Mouse (Mus musculus): ENCODE measurements at regions not wholly inside any gene's neighbourhood (a gene's known extent, or its start where the extent isn't known, plus 50 kb on each side); places are given as distances from the start of the nearest gene placed in this dataset.

DNA sequence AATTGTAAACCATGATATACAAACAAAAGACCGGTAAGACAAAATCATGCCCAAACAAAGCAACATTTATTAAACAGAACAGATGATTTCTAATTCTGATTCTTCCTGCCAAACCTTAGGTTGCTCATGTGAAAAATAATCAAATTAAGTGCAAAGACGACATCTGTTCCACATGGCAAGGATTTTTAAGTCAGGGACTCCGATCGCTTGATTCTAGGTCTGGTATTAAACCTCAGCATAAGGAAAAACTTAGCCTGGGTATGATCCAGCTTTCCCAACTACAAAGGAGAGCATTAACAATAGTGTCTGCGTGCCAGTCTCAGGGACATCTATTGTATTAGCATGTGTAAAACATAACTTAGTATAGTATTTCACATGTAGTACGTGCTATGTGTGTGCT is 181.8 kb upstream of the Rnpc3 start:
- Histone ChIP-seq H3K4me3 (ENCODE audit: insufficient read depth, poor library complexity, severe bottlenecking) (no peak overlapping the region), H3K79me2 (ENCODE audit: control insufficient read depth, insufficient read depth) (no peaks in the 10 kb centered on the region), H3K79me3 (ENCODE audit: low read depth) (no peaks in the 10 kb centered on the region), H3ac (ENCODE audit: control insufficient read depth, insufficient read length, low read depth) (no peak overlapping the region), H3K36me3 (ENCODE audit: control insufficient read depth, insufficient read depth) (no peaks in the 10 kb centered on the region), H3K27me3 (ENCODE audit: control insufficient read depth, insufficient read depth, insufficient read length) (no peaks in the 10 kb centered on the region)
- TF ChIP-seq USF1 (IDR thresholded peaks at IDR 0.05; ENCODE audit: low read depth) (no peak), MAX (IDR thresholded peaks at IDR 0.05) (no peak), MYOG (IDR thresholded peaks at IDR 0.05; ENCODE audit: control insufficient read depth, extremely low read depth, insufficient read length) (no peak), CTCF (IDR thresholded peaks at IDR 0.05; ENCODE audit: control insufficient read depth, insufficient read depth, insufficient read length) (no peak), FOSL1 (IDR thresholded peaks at IDR 0.05; ENCODE audit: insufficient read depth, low read length, poor library complexity, severe bottlenecking) (no peak), MYOD1 (IDR thresholded peaks at IDR 0.05; ENCODE audit: control insufficient read depth, insufficient read length, low read depth) (no peak), CEBPB (IDR thresholded peaks at IDR 0.05; ENCODE audit: low read depth) (no peak)

DNA sequence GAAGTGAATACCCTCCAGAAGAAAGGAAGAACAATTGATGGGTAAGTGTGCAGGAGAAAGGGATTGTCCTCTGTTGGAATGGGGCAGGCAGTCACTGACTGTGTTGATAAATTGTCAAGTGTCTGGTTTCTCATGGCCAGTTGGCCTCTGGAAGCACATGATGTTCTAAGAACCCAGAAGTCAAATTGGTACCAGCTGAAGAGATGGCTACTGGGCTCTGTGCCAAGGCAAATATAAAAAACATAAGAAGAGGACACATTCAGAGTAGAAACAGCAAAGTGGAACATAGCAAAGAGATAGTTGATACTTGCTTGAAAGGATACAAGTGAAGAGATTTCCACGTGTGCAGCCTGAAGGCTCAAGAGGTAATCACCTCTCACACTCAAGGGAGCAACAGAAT is 170.9 kb upstream of the Col11a1 start:
- no peak overlapping the region for H3K4me3 ChIP-seq (ENCODE audit: insufficient read depth, poor library complexity, severe bottlenecking)
- H3K79me3 ChIP-seq (ENCODE audit: low read depth), result no peaks in the 10 kb centered on the region
- H3K36me3 ChIP-seq (ENCODE audit: control insufficient read depth, insufficient read depth), result no peaks in the 10 kb centered on the region
- H3ac ChIP-seq (ENCODE audit: control insufficient read depth, insufficient read length, low read depth), result no peak overlapping the region
- no peak for TF ChIP-seq MYOD1 (IDR thresholded peaks at IDR 0.05; ENCODE audit: control insufficient read depth, insufficient read length, low read depth)
- TF ChIP-seq MYOG (IDR thresholded peaks at IDR 0.05; ENCODE audit: control insufficient read depth, extremely low read depth, insufficient read length), result no peak
- no peak for TF ChIP-seq CTCF (IDR thresholded peaks at IDR 0.05; ENCODE audit: control insufficient read depth, insufficient read depth, insufficient read length)
- TF ChIP-seq CEBPB (IDR thresholded peaks at IDR 0.05; ENCODE audit: low read depth), result no peak
- TF ChIP-seq FOSL1 (IDR thresholded peaks at IDR 0.05; ENCODE audit: insufficient read depth, low read length, poor library complexity, severe bottlenecking), result no peak
- TF ChIP-seq USF1 (IDR thresholded peaks at IDR 0.05; ENCODE audit: low read depth), result no peak
- no peak for TF ChIP-seq MAX (IDR thresholded peaks at IDR 0.05)
- H3K27me3 ChIP-seq (ENCODE audit: control insufficient read depth, insufficient read depth, insufficient read length), result no peaks in the 10 kb centered on the region
- no peaks in the 10 kb centered on the region for H3K79me2 ChIP-seq (ENCODE audit: control insufficient read depth, insufficient read depth)

GRCm38 (mm10) chr3:113860005-113860404 is 170.3 kb upstream of the Col11a1 start:
- Histone ChIP-seq H3K36me3 (ENCODE audit: control insufficient read depth, insufficient read depth) (no peaks in the 10 kb centered on the region), H3K79me2 (ENCODE audit: control insufficient read depth, insufficient read depth) (no peaks in the 10 kb centered on the region), H3K27me3 (ENCODE audit: control insufficient read depth, insufficient read depth, insufficient read length) (no peaks in the 10 kb centered on the region), H3ac (ENCODE audit: control insufficient read depth, insufficient read length, low read depth) (no peak overlapping the region), H3K4me3 (ENCODE audit: insufficient read depth, poor library complexity, severe bottlenecking) (no peak overlapping the region), H3K79me3 (ENCODE audit: low read depth) (no peaks in the 10 kb centered on the region)
- TF ChIP-seq USF1 (IDR thresholded peaks at IDR 0.05; ENCODE audit: low read depth) (no peak), MAX (IDR thresholded peaks at IDR 0.05) (no peak), MYOG (IDR thresholded peaks at IDR 0.05; ENCODE audit: control insufficient read depth, extremely low read depth, insufficient read length) (no peak), MYOD1 (IDR thresholded peaks at IDR 0.05; ENCODE audit: control insufficient read depth, insufficient read length, low read depth) (no peak), FOSL1 (IDR thresholded peaks at IDR 0.05; ENCODE audit: insufficient read depth, low read length, poor library complexity, severe bottlenecking) (no peak), CEBPB (IDR thresholded peaks at IDR 0.05; ENCODE audit: low read depth) (no peak), CTCF (IDR thresholded peaks at IDR 0.05; ENCODE audit: control insufficient read depth, insufficient read depth, insufficient read length) (no peak)

- no peaks in the 10 kb centered on the region for H3K79me2 ChIP-seq (ENCODE audit: control insufficient read depth, insufficient read depth)
- H3K36me3 ChIP-seq (ENCODE audit: control insufficient read depth, insufficient read depth), result no peaks in the 10 kb centered on the region
- no peak overlapping the region for H3K4me3 ChIP-seq (ENCODE audit: insufficient read depth, poor library complexity, severe bottlenecking)
- H3ac ChIP-seq (ENCODE audit: control insufficient read depth, insufficient read length, low read depth), result no peak overlapping the region
- H3K79me3 ChIP-seq (ENCODE audit: low read depth), result no peaks in the 10 kb centered on the region
- no peaks in the 10 kb centered on the region for H3K27me3 ChIP-seq (ENCODE audit: control insufficient read depth, insufficient read depth, insufficient read length)
- TF ChIP-seq FOSL1 (IDR thresholded peaks at IDR 0.05; ENCODE audit: insufficient read depth, low read length, poor library complexity, severe bottlenecking), result no peak
- no peak for TF ChIP-seq CTCF (IDR thresholded peaks at IDR 0.05; ENCODE audit: control insufficient read depth, insufficient read depth, insufficient read length)
- TF ChIP-seq MYOG (IDR thresholded peaks at IDR 0.05; ENCODE audit: control insufficient read depth, extremely low read depth, insufficient read length), result no peak
- no peak for TF ChIP-seq MYOD1 (IDR thresholded peaks at IDR 0.05; ENCODE audit: control insufficient read depth, insufficient read length, low read depth)
- TF ChIP-seq USF1 (IDR thresholded peaks at IDR 0.05; ENCODE audit: low read depth), result no peak
- TF ChIP-seq MAX (IDR thresholded peaks at IDR 0.05), result no peak
- no peak for TF ChIP-seq CEBPB (IDR thresholded peaks at IDR 0.05; ENCODE audit: low read depth)
Observed at GRCm38 (mm10) chr3:113860426-113860825, 169.9 kb upstream of the Col11a1 start.

GRCm38 (mm10) chr3:113873226-113873625 is 157.1 kb upstream of the Col11a1 start:
- Histone ChIP-seq H3K79me3 (ENCODE audit: low read depth) (no peaks in the 10 kb centered on the region), H3K79me2 (ENCODE audit: control insufficient read depth, insufficient read depth) (no peaks in the 10 kb centered on the region), H3ac (ENCODE audit: control insufficient read depth, insufficient read length, low read depth) (no peak overlapping the region), H3K27me3 (ENCODE audit: control insufficient read depth, insufficient read depth, insufficient read length) (no peaks in the 10 kb centered on the region), H3K36me3 (ENCODE audit: control insufficient read depth, insufficient read depth) (no peaks in the 10 kb centered on the region), H3K4me3 (ENCODE audit: insufficient read depth, poor library complexity, severe bottlenecking) (no peak overlapping the region)
- no peak for TF ChIP-seq CTCF (IDR thresholded peaks at IDR 0.05; ENCODE audit: control insufficient read depth, insufficient read depth, insufficient read length)
- TF ChIP-seq MAX (IDR thresholded peaks at IDR 0.05), result no peak
- TF ChIP-seq MYOD1 (IDR thresholded peaks at IDR 0.05; ENCODE audit: control insufficient read depth, insufficient read length, low read depth), result no peak

DNA sequence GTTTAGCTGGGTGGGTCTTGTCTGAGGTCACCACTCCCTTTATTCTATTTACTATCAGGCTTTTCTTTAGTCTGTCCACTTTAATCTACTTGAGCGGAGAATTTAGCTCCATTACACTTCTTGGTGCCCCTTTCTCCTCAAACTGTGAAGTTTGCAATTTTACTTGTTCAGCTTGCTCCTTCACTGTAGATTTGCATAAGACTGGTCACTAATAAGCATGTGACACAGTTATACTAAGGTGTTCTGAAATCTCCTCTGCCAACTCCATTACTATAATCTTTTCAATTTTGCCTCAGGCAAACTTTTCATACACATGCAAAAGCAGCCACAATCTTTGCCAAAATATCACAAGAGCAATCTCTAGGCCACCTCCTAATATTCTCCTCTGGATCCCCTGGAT is 125.2 kb upstream of the Col11a1 start:
- no peaks in the 10 kb centered on the region for H3K36me3 ChIP-seq (ENCODE audit: control insufficient read depth, insufficient read depth)
- H3K79me2 ChIP-seq (ENCODE audit: control insufficient read depth, insufficient read depth), result no peaks in the 10 kb centered on the region
- no peak overlapping the region for H3ac ChIP-seq (ENCODE audit: control insufficient read depth, insufficient read length, low read depth)
- no peaks in the 10 kb centered on the region for H3K79me3 ChIP-seq (ENCODE audit: low read depth)
- H3K27me3 ChIP-seq (ENCODE audit: control insufficient read depth, insufficient read depth, insufficient read length), result no peaks in the 10 kb centered on the region
- TF ChIP-seq FOSL1 (IDR thresholded peaks at IDR 0.05; ENCODE audit: insufficient read depth, low read length, poor library complexity, severe bottlenecking), result no peak
- TF ChIP-seq MYOG (IDR thresholded peaks at IDR 0.05; ENCODE audit: control insufficient read depth, extremely low read depth, insufficient read length), result no peak
- TF ChIP-seq MYOD1 (IDR thresholded peaks at IDR 0.05; ENCODE audit: control insufficient read depth, insufficient read length, low read depth), result no peak
- no peak for TF ChIP-seq CTCF (IDR thresholded peaks at IDR 0.05; ENCODE audit: control insufficient read depth, insufficient read depth, insufficient read length)
- TF ChIP-seq MAX (IDR thresholded peaks at IDR 0.05), result no peak
- TF ChIP-seq USF1 (IDR thresholded peaks at IDR 0.05; ENCODE audit: low read depth), result no peak
- TF ChIP-seq CEBPB (IDR thresholded peaks at IDR 0.05; ENCODE audit: low read depth), result no peak
- H3K4me3 ChIP-seq (ENCODE audit: insufficient read depth, poor library complexity, severe bottlenecking), result no peak overlapping the region
